Mouse (Mus musculus) G1E (cell line): ENCODE data around the gene Metap1d. TPM values are rescaled to one million over a fixed set of nuclear protein-coding genes. Genes with fewer than 3 reads are reported as not detected.
A peak's percentile ranks its signal among the peaks of the same experiment; 100 is the strongest.

Experiments used
- ATAC-seq: 2 replicates; pipeline ENCODE4 v1.8.0; 2016; ENCODE audit warnings: mild to moderate bottlenecking; ENCODE audit not compliant: insufficient number of reproducible peaks, poor library complexity, low FRiP score, severe bottlenecking; ENCODE audit errors: extremely low read depth
- DNase-seq: peaks from one replicate; pipeline ENCODE4 v3.0.0; 2012; ENCODE audit warnings: low spot score
- H3K27me3 ChIP-seq: 2 replicates; pipeline ENCODE4 v1.6.1; 2012; ENCODE audit warnings: mild to moderate bottlenecking, low read length, inconsistent platforms; ENCODE audit not compliant: insufficient read depth
- H3K36me3 ChIP-seq: replicated peaks from 2 replicates; pipeline ENCODE3; 2012; ENCODE audit warnings: mild to moderate bottlenecking, inconsistent platforms
- H3K4me1 ChIP-seq: 2 replicates; pipeline ENCODE4 v1.6.1; 2012; ENCODE audit warnings: low read depth, low read length, inconsistent platforms, mixed read lengths; ENCODE audit not compliant: insufficient read depth
- H3K4me3 ChIP-seq: 2 replicates; pipeline ENCODE4 v1.5.1; 2012; ENCODE audit warnings: low read depth, mild to moderate bottlenecking, inconsistent platforms, low read length, moderate library complexity, mixed read lengths
- H3K9me3 ChIP-seq: replicated peaks from 2 replicates; pipeline ENCODE4 v1.6.1; 2012; ENCODE audit warnings: inconsistent platforms
- CTCF ChIP-seq: IDR thresholded peaks from 2 replicates; pipeline ENCODE4 v1.5.1; 2012; ENCODE audit warnings: low read depth, low read length, inconsistent platforms, mixed read lengths
- GATA1 ChIP-seq: IDR thresholded peaks from 2 replicates; pipeline ENCODE4 v1.6.1; 2012; ENCODE audit warnings: borderline replicate concordance, low read length, inconsistent platforms, mixed read lengths
- GATA2 ChIP-seq: IDR thresholded peaks from 2 replicates; pipeline ENCODE4 v1.6.1; 2012; ENCODE audit warnings: low read depth, low read length, inconsistent platforms, borderline replicate concordance
- POLR2AphosphoS5 ChIP-seq: IDR thresholded peaks from 2 replicates; pipeline ENCODE4 v1.6.1; 2012; ENCODE audit warnings: low read depth, low read length, inconsistent platforms; ENCODE audit not compliant: insufficient replicate concordance
- TAL1 ChIP-seq: conservative IDR thresholded peaks from 2 replicates; pipeline ENCODE4 v1.6.1; 2012; ENCODE audit warnings: low read depth, low read length, inconsistent platforms, mixed read lengths
- polyA plus RNA-seq: library from polyadenylated mRNA; stranded (reverse); fragments of >175 nt; gene quantifications from 2 replicates; pipeline ENCODE4 v1.2.3, GENCODE M21; 2012
- total RNA-seq, 2 experiments: library from RNA; stranded (forward) in 1 of 2; stranded (reverse) in 1 of 2; fragments of 200-1000 nt in 1 of 2; fragments of >200 nt in 1 of 2; fragmentation: Nextera tagmentation in 1 of 2; gene quantifications; 2 replicates each; pipeline ENCODE4 v1.2.3; 2014 to 2017

Gene Metap1d
- total RNA-seq (2014; fragmentation: Nextera tagmentation) (95.8 and 104 TPM in 2 replicates), total RNA-seq (2017) (33.3 and 39.9 TPM in 2 replicates), polyA plus RNA-seq (3.1 and 8.2 TPM in 2 replicates)

GRCm38 (mm10) chr2:71453161-71453916 lies at the start of gene Metap1d:
Metap1d (plus strand) TSS chr2:71453276.
- no peaks in the 10 kb centered on the region for H3K27me3 ChIP-seq
- DNase-seq = peak; percentile 91
- peak; percentile 71 for ATAC-seq
- TF ChIP-seq GATA1 = no peak
- no peak for TF ChIP-seq GATA2
- no peak for TF ChIP-seq CTCF
- TF ChIP-seq TAL1 = no peak
- TF ChIP-seq POLR2AphosphoS5 = no peak
- H3K36me3 ChIP-seq = peaks cover 11% of the 10 kb centered on the region
- H3K4me1 ChIP-seq = peaks cover 65% of the 10 kb centered on the region
- no peaks in the 10 kb centered on the region for H3K9me3 ChIP-seq
- peak within 1 kb of the TSS; percentile 87 for H3K4me3 ChIP-seq

GRCm38 (mm10) chr2:71405613-71406012 lies 47.5 kb upstream of the Metap1d start:
- Histone ChIP-seq H3K4me1 (peaks cover 12% of the 10 kb centered on the region), H3K27me3 (no peaks in the 10 kb centered on the region), H3K4me3 (no peak overlapping the region), H3K9me3 (no peaks in the 10 kb centered on the region), H3K36me3 (peaks cover 77% of the 10 kb centered on the region)
- TF ChIP-seq TAL1 = no peak
- TF ChIP-seq GATA2 = no peak
- no peak for TF ChIP-seq POLR2AphosphoS5
- no peak for TF ChIP-seq CTCF
- TF ChIP-seq GATA1 = no peak
- ATAC-seq = no peak
- DNase-seq = no peak

- TF ChIP-seq GATA1 (no peak), POLR2AphosphoS5 (no peak), GATA2 (no peak), CTCF (no peak), TAL1 (no peak)
- DNase-seq = no peak
- no peaks in the 10 kb centered on the region for H3K9me3 ChIP-seq
- no peak for ATAC-seq
- no peak overlapping the region for H3K4me3 ChIP-seq
- H3K36me3 ChIP-seq = peaks cover 70% of the 10 kb centered on the region
- H3K4me1 ChIP-seq = no peaks in the 10 kb centered on the region
- no peaks in the 10 kb centered on the region for H3K27me3 ChIP-seq
These were observed 34.3 kb upstream of the Metap1d start for GRCm38 (mm10) chr2:71418760-71419280.

- Histone ChIP-seq H3K36me3 (peaks cover 70% of the 10 kb centered on the region), H3K4me3 (no peak overlapping the region), H3K27me3 (no peaks in the 10 kb centered on the region), H3K9me3 (no peaks in the 10 kb centered on the region), H3K4me1 (no peaks in the 10 kb centered on the region)
- DNase-seq = no peak
- ATAC-seq = no peak
- no peak for TF ChIP-seq GATA2
- TF ChIP-seq POLR2AphosphoS5 = no peak
- no peak for TF ChIP-seq TAL1
- no peak for TF ChIP-seq GATA1
- TF ChIP-seq CTCF = no peak
These were observed 33.7 kb upstream of the Metap1d start for GRCm38 (mm10) chr2:71419408-71419807.

- no peak overlapping the region for H3K4me3 ChIP-seq
- ATAC-seq = no peak
- peaks cover 67% of the 10 kb centered on the region for H3K36me3 ChIP-seq
- 0 out of 2 replicates have a peak, but pooled peaks cover 2% of the 10 kb centered on the region for H3K4me1 ChIP-seq
- no peak for DNase-seq
- TF ChIP-seq POLR2AphosphoS5 (no peak), GATA2 (no peak), TAL1 (no peak), GATA1 (no peak), CTCF (no peak)
- H3K27me3 ChIP-seq = no peaks in the 10 kb centered on the region
- H3K9me3 ChIP-seq = no peaks in the 10 kb centered on the region
These were observed 32.1 kb upstream of the Metap1d start for GRCm38 (mm10) chr2:71420895-71421425.

GRCm38 (mm10) chr2:71424545-71424944 lies 28.5 kb upstream of the Metap1d start:
- peaks cover 78% of the 10 kb centered on the region for H3K36me3 ChIP-seq
- TF ChIP-seq POLR2AphosphoS5 = no peak
- TF ChIP-seq GATA2 = no peak
- TF ChIP-seq TAL1 = no peak
- no peak for TF ChIP-seq GATA1
- TF ChIP-seq CTCF = no peak

GRCm38 (mm10) chr2:71435440-71435839 lies 17.6 kb upstream of the Metap1d start:
- Histone ChIP-seq H3K4me3 (no peak overlapping the region), H3K9me3 (no peaks in the 10 kb centered on the region), H3K4me1 (no peaks in the 10 kb centered on the region), H3K36me3 (peaks cover 86% of the 10 kb centered on the region), H3K27me3 (no peaks in the 10 kb centered on the region)
- no peak for DNase-seq
- TF ChIP-seq CTCF (no peak), GATA2 (no peak), GATA1 (no peak), POLR2AphosphoS5 (no peak), TAL1 (no peak)
- no peak for ATAC-seq

More at GRCm38 (mm10) chr2:71424545-71424944, 28.5 kb upstream of the Metap1d start:
- Histone ChIP-seq H3K27me3 (no peaks in the 10 kb centered on the region), H3K4me1 (0 out of 2 replicates have a peak, but pooled peaks cover 2% of the 10 kb centered on the region), H3K4me3 (no peak overlapping the region), H3K9me3 (no peaks in the 10 kb centered on the region)
- no peak for DNase-seq
- no peak for ATAC-seq
